Mouse (Mus musculus): ENCODE data around the gene Sdk1. TPM values are rescaled to one million over a fixed set of nuclear protein-coding genes. Genes with fewer than 3 reads are reported as not detected.

The Sdk1 gene
- polyA plus RNA-seq, 1 experiment from 2014 or later = 0.59 TPM

DNA sequence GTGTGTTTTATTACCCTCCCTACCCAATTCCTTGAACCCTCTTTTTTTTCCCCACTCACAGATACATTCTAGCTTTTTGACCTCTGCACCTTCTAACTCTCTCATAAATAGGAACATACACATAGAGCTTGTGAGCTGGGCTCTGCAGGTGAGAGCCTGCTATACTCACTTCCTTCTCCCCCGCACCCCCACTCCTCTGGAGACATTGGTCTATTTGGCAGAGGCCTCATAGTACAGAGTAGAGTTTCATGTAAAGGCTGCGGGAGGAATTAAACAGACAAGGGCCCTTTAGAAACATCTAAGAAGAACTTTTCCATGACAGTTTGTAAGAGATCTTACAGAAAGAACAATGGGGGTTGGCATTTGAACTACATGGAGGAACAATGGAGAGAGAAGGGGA lies 133.5 kb downstream of the Sdk1 start:
- WGBS = 59% methylated on average over 2 of the region's 2 CpGs
- H3K9ac ChIP-seq (ENCODE audit: low read length) = no peak overlapping the region
- H3K4me1 ChIP-seq (replicated peaks; ENCODE audit: control insufficient read depth, insufficient read depth, low read length) = no peaks in the 10 kb centered on the region
- no peaks in the 10 kb centered on the region for H3K36me3 ChIP-seq (ENCODE audit: control insufficient read depth, insufficient read depth, low read length)
- H3K4me3 ChIP-seq (ENCODE audit: low read length) = no peak overlapping the region
- no peak for ATAC-seq (ENCODE audit: low read depth)
- no peaks in the 10 kb centered on the region for H3K9me3 ChIP-seq (ENCODE audit: control insufficient read depth, low read length)
- H3K27me3 ChIP-seq (ENCODE audit: control insufficient read depth, insufficient read depth, low read depth, low read length) = no peaks in the 10 kb centered on the region
- no peak overlapping the region for H3K27ac ChIP-seq (ENCODE audit: low read length)
- H3K4me2 ChIP-seq (ENCODE audit: low read depth, low read length) = no peak overlapping the region

GRCm38 (mm10) chr5:141379836-141380773 lies 138.8 kb downstream of the Sdk1 start:
- H3K4me2 ChIP-seq (ENCODE audit: low read depth, low read length) = no peak overlapping the region
- ATAC-seq (ENCODE audit: low read depth) = no peak
- H3K9me3 ChIP-seq (ENCODE audit: control insufficient read depth, low read length) = no peaks in the 10 kb centered on the region
- H3K4me1 ChIP-seq (replicated peaks; ENCODE audit: control insufficient read depth, insufficient read depth, low read length) = no peaks in the 10 kb centered on the region
- no peak overlapping the region for H3K9ac ChIP-seq (ENCODE audit: low read length)
- H3K4me3 ChIP-seq (ENCODE audit: low read length) = no peak overlapping the region
- H3K36me3 ChIP-seq (ENCODE audit: control insufficient read depth, insufficient read depth, low read length) = no peaks in the 10 kb centered on the region
- 63% methylated on average over 9 of the region's 9 CpGs for WGBS
- H3K27me3 ChIP-seq (ENCODE audit: control insufficient read depth, insufficient read depth, low read depth, low read length) = no peaks in the 10 kb centered on the region
- no peak overlapping the region for H3K27ac ChIP-seq (ENCODE audit: low read length)

GRCm38 (mm10) chr5:141380774-141381156 lies 139.5 kb downstream of the Sdk1 start:
- Histone ChIP-seq H3K27ac (ENCODE audit: low read length) (no peak overlapping the region), H3K27me3 (ENCODE audit: control insufficient read depth, insufficient read depth, low read depth, low read length) (no peaks in the 10 kb centered on the region), H3K4me2 (ENCODE audit: low read depth, low read length) (no peak overlapping the region), H3K9me3 (ENCODE audit: control insufficient read depth, low read length) (no peaks in the 10 kb centered on the region), H3K9ac (ENCODE audit: low read length) (no peak overlapping the region), H3K36me3 (ENCODE audit: control insufficient read depth, insufficient read depth, low read length) (no peaks in the 10 kb centered on the region), H3K4me1 (replicated peaks; ENCODE audit: control insufficient read depth, insufficient read depth, low read length) (no peaks in the 10 kb centered on the region), H3K4me3 (ENCODE audit: low read length) (no peak overlapping the region)
- no peak for ATAC-seq (ENCODE audit: low read depth)
- WGBS = 85% methylated on average over 3 of the region's 3 CpGs

DNA sequence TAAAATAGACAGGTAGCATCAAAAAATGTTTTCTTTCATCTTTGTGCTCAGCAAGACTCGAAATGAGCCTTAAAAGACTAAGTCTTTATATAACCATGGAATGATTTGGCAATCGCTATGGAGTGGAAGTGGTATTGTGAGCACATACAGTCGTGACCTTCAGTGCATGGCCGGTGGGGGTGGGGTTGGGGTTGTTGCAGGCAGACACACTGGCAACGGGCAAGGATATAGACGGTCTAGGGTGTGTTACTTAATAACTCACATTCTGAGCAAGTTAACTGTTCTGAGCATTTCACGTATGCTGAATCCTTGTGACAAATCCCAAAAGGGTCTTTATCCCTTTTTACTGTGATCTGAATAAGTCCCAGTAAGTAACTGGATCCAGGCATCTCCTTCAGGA lies 140.3 kb downstream of the Sdk1 start:
- Histone ChIP-seq H3K4me2 (ENCODE audit: low read depth, low read length) (no peak overlapping the region), H3K27me3 (ENCODE audit: control insufficient read depth, insufficient read depth, low read depth, low read length) (no peaks in the 10 kb centered on the region), H3K9me3 (ENCODE audit: control insufficient read depth, low read length) (0 out of 2 replicates have a peak, but pooled peaks cover 2% of the 10 kb centered on the region), H3K9ac (ENCODE audit: low read length) (no peak overlapping the region), H3K36me3 (ENCODE audit: control insufficient read depth, insufficient read depth, low read length) (no peaks in the 10 kb centered on the region), H3K27ac (ENCODE audit: low read length) (no peak overlapping the region), H3K4me3 (ENCODE audit: low read length) (no peak overlapping the region), H3K4me1 (replicated peaks; ENCODE audit: control insufficient read depth, insufficient read depth, low read length) (no peaks in the 10 kb centered on the region)
- WGBS = 77% methylated on average over 7 of the region's 7 CpGs
- no peak for ATAC-seq (ENCODE audit: low read depth)

- Histone ChIP-seq H3K27ac (ENCODE audit: low read length) (no peak overlapping the region), H3K27me3 (ENCODE audit: control insufficient read depth, insufficient read depth, low read depth, low read length) (no peaks in the 10 kb centered on the region), H3K4me1 (replicated peaks; ENCODE audit: control insufficient read depth, insufficient read depth, low read length) (no peaks in the 10 kb centered on the region), H3K9ac (ENCODE audit: low read length) (no peak overlapping the region), H3K36me3 (ENCODE audit: control insufficient read depth, insufficient read depth, low read length) (no peaks in the 10 kb centered on the region), H3K4me2 (ENCODE audit: low read depth, low read length) (no peak overlapping the region), H3K4me3 (ENCODE audit: low read length) (no peak overlapping the region), H3K9me3 (ENCODE audit: control insufficient read depth, low read length) (0 out of 2 replicates have a peak, but pooled peaks cover 2% of the 10 kb centered on the region)
- 76% methylated on average over 5 of the region's 5 CpGs for WGBS
- ATAC-seq (ENCODE audit: low read depth) = no peak
These were observed 141.1 kb downstream of the Sdk1 start for GRCm38 (mm10) chr5:141382246-141382835.

- no peak overlapping the region for H3K4me3 ChIP-seq (ENCODE audit: low read length)
- ATAC-seq (ENCODE audit: low read depth) = no peak
- H3K36me3 ChIP-seq (ENCODE audit: control insufficient read depth, insufficient read depth, low read length) = no peaks in the 10 kb centered on the region
- H3K27ac ChIP-seq (ENCODE audit: low read length) = no peak overlapping the region
- 47% methylated on average over 2 of the region's 2 CpGs for WGBS
- no peak overlapping the region for H3K4me2 ChIP-seq (ENCODE audit: low read depth, low read length)
- H3K9me3 ChIP-seq (ENCODE audit: control insufficient read depth, low read length) = 0 out of 2 replicates have a peak, but pooled peaks cover 2% of the 10 kb centered on the region
- no peaks in the 10 kb centered on the region for H3K4me1 ChIP-seq (replicated peaks; ENCODE audit: control insufficient read depth, insufficient read depth, low read length)
- no peak overlapping the region for H3K9ac ChIP-seq (ENCODE audit: low read length)
- H3K27me3 ChIP-seq (ENCODE audit: control insufficient read depth, insufficient read depth, low read depth, low read length) = no peaks in the 10 kb centered on the region
These were observed 147.2 kb downstream of the Sdk1 start for GRCm38 (mm10) chr5:141388451-141388850.

- no peak overlapping the region for H3K9ac ChIP-seq (ENCODE audit: low read length)
- ATAC-seq (ENCODE audit: low read depth) = no peak
- no peak overlapping the region for H3K4me2 ChIP-seq (ENCODE audit: low read depth, low read length)
- no peak overlapping the region for H3K27ac ChIP-seq (ENCODE audit: low read length)
- H3K27me3 ChIP-seq (ENCODE audit: control insufficient read depth, insufficient read depth, low read depth, low read length) = no peaks in the 10 kb centered on the region
- no peaks in the 10 kb centered on the region for H3K4me1 ChIP-seq (replicated peaks; ENCODE audit: control insufficient read depth, insufficient read depth, low read length)
- H3K4me3 ChIP-seq (ENCODE audit: low read length) = no peak overlapping the region
- WGBS = 65% methylated on average over 4 of the region's 4 CpGs
- H3K36me3 ChIP-seq (ENCODE audit: control insufficient read depth, insufficient read depth, low read length) = no peaks in the 10 kb centered on the region
- 0 out of 2 replicates have a peak, but pooled peaks cover 2% of the 10 kb centered on the region for H3K9me3 ChIP-seq (ENCODE audit: control insufficient read depth, low read length)
These were observed 149.3 kb downstream of the Sdk1 start for GRCm38 (mm10) chr5:141390541-141390940.

DNA sequence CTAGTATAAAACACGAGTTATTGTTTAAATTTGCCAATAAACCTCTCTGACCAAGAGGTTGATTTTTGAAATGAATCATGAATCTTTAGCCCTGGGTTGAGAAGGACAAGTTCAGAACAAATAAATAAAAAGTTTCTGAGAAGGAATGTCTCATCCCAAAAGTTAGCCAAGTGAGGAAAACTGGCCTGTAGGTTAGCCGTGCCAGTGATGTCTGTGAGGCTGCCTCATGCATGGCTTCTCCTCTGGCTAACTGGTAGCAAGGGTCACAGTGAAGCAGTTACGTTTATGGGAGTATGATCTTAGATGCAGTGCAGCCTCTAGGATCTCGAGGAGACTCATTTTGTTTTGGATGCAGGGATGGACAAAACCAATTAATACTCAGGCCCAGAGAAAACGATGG lies 149.9 kb downstream of the Sdk1 start:
- no peak overlapping the region for H3K4me3 ChIP-seq (ENCODE audit: low read length)
- 0 out of 2 replicates have a peak, but pooled peaks cover 2% of the 10 kb centered on the region for H3K9me3 ChIP-seq (ENCODE audit: control insufficient read depth, low read length)
- no peak overlapping the region for H3K27ac ChIP-seq (ENCODE audit: low read length)
- no peaks in the 10 kb centered on the region for H3K4me1 ChIP-seq (replicated peaks; ENCODE audit: control insufficient read depth, insufficient read depth, low read length)
- no peak overlapping the region for H3K9ac ChIP-seq (ENCODE audit: low read length)
- no peaks in the 10 kb centered on the region for H3K27me3 ChIP-seq (ENCODE audit: control insufficient read depth, insufficient read depth, low read depth, low read length)
- ATAC-seq (ENCODE audit: low read depth) = no peak
- no peak overlapping the region for H3K4me2 ChIP-seq (ENCODE audit: low read depth, low read length)
- WGBS = 61% methylated on average over 5 of the region's 5 CpGs
- no peaks in the 10 kb centered on the region for H3K36me3 ChIP-seq (ENCODE audit: control insufficient read depth, insufficient read depth, low read length)

- Histone ChIP-seq H3K4me3 (ENCODE audit: low read length) (no peak overlapping the region), H3K4me2 (ENCODE audit: low read depth, low read length) (no peak overlapping the region), H3K9me3 (ENCODE audit: control insufficient read depth, low read length) (no peaks in the 10 kb centered on the region), H3K36me3 (ENCODE audit: control insufficient read depth, insufficient read depth, low read length) (no peaks in the 10 kb centered on the region), H3K9ac (ENCODE audit: low read length) (no peak overlapping the region), H3K4me1 (replicated peaks; ENCODE audit: control insufficient read depth, insufficient read depth, low read length) (no peaks in the 10 kb centered on the region), H3K27me3 (ENCODE audit: control insufficient read depth, insufficient read depth, low read depth, low read length) (no peaks in the 10 kb centered on the region), H3K27ac (ENCODE audit: low read length) (no peak overlapping the region)
- no peak for ATAC-seq (ENCODE audit: low read depth)
- 76% methylated on average over 4 of the region's 4 CpGs for WGBS
These were observed 152.6 kb downstream of the Sdk1 start for GRCm38 (mm10) chr5:141393846-141394245.

Measured in lung, embryonic 16.5 days (tissue).